Mouse (Mus musculus) kidney, embryonic 14.5 days (tissue): ENCODE data around the gene Ccdc173. TPM values are rescaled to one million over a fixed set of nuclear protein-coding genes. Genes with fewer than 3 reads are reported as not detected.
A peak's percentile ranks its signal among the peaks of the same experiment; 100 is the strongest.

ENCODE experiments used
- ATAC-seq: fragments of 200-750 bp; cut with Nextera tagmentation; 2 replicates; pipeline ENCODE4 v1.8.0; 2017; ENCODE audit warnings: moderate number of reproducible peaks, mild to moderate bottlenecking, moderate TSS enrichment, moderate library complexity; ENCODE audit not compliant: low FRiP score, low TSS enrichment
- H3K27ac ChIP-seq: fragments of 300-500 bp; sonication (generic); 2 replicates; pipeline ENCODE4 v1.5.1; 2014; ENCODE audit warnings: low read depth, mild to moderate bottlenecking, low read length, moderate library complexity, mixed read lengths
- H3K27me3 ChIP-seq: fragments of 300-500 bp; sonication (generic); 2 replicates; pipeline ENCODE4 v1.6.1; 2014; ENCODE audit warnings: mild to moderate bottlenecking, low read length; ENCODE audit not compliant: control insufficient read depth, insufficient read depth
- H3K36me3 ChIP-seq: fragments of 300-500 bp; sonication (generic); 2 replicates; pipeline ENCODE4 v1.6.1; 2014; ENCODE audit warnings: low read length, mixed read lengths; ENCODE audit not compliant: control insufficient read depth, insufficient read depth
- H3K4me1 ChIP-seq: fragments of 300-500 bp; sonication (generic); 2 replicates; pipeline ENCODE4 v1.6.1; 2014; ENCODE audit warnings: low read length, mixed read lengths; ENCODE audit not compliant: control insufficient read depth, insufficient read depth
- H3K4me2 ChIP-seq: fragments of 300-500 bp; sonication (generic); replicated peaks from 2 replicates; pipeline ENCODE4 v1.6.1; 2014; ENCODE audit warnings: low read depth, mild to moderate bottlenecking, low read length
- H3K4me3 ChIP-seq: fragments of 300-500 bp; sonication (generic); 2 replicates; pipeline ENCODE4 v1.5.1; 2014; ENCODE audit warnings: mild to moderate bottlenecking, low read length
- H3K9ac ChIP-seq: fragments of 300-500 bp; sonication (generic); 2 replicates; pipeline ENCODE4 v1.6.1; 2014; ENCODE audit warnings: low read depth, mild to moderate bottlenecking, low read length, moderate library complexity
- H3K9me3 ChIP-seq: fragments of 300-500 bp; sonication (generic); 2 replicates; pipeline ENCODE4 v1.6.1; 2016; ENCODE audit warnings: low read length; ENCODE audit not compliant: control insufficient read depth
- WGBS: fragments of 180-500 bp; shearing (Covaris S2); extraction: QIAGEN DNeasy Blood & Tissue Kit; methylation state at CpG from one replicate; pipeline ENCODE4 v1.1.7; 2014; 5-methylcytosine and 5-hydroxymethylcytosine counted together
- polyA plus RNA-seq: library from polyadenylated mRNA; unstranded; fragments of >200 nt; fragmentation: Nextera tagmentation; extraction: Ambion mirVana; gene quantifications from 2 replicates; pipeline ENCODE4 v1.2.1, GENCODE M21; 2014

Ccdc173 gene
- polyA plus RNA-seq, 1 experiment from 2014 or later: 3.0 TPM

DNA sequence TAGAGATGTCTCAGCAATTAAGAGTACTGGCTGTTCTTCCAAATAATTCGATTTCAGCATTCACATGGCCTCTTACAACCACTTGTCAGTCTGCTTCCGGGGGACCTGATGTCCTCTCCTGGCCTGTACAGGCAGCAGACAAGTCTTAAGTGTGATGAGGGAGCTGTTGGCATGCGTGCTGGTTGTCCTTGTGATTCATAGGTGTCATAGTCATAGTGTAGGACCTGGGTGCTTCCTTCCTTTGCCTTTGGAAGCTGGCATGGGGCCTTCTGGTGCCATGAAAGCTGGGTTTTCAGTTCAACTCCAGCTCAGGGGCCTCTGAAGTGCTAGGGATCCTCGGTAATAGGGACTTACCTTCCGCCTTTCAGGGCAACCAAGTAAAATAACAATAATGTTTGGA, 75.2 kb downstream of the Ccdc173 start:
- no peaks in the 10 kb centered on the region for H3K9me3 ChIP-seq
- no peak overlapping the region for H3K27ac ChIP-seq
- no peak overlapping the region for H3K9ac ChIP-seq
- no peak overlapping the region for H3K4me2 ChIP-seq
- no peaks in the 10 kb centered on the region for H3K4me1 ChIP-seq
- no peak for ATAC-seq
- no peaks in the 10 kb centered on the region for H3K27me3 ChIP-seq
- H3K4me3 ChIP-seq: no peak overlapping the region
- H3K36me3 ChIP-seq: no peaks in the 10 kb centered on the region
- WGBS: 86% methylated on average over 5 of the region's 5 CpGs

GRCm38 (mm10) chr2:69713626-69714014, 75.8 kb downstream of the Ccdc173 start:
- no peak overlapping the region for H3K27ac ChIP-seq
- H3K36me3 ChIP-seq: no peaks in the 10 kb centered on the region
- H3K4me1 ChIP-seq: no peaks in the 10 kb centered on the region
- peak overlapping the region; percentile 61 for H3K4me2 ChIP-seq
- no peak overlapping the region for H3K9ac ChIP-seq
- H3K9me3 ChIP-seq: no peaks in the 10 kb centered on the region
- H3K4me3 ChIP-seq: peak overlapping the region; percentile 89; the same call in 1 of the 2 replicates
- H3K27me3 ChIP-seq: no peaks in the 10 kb centered on the region
- 35% methylated on average over 4 of the region's 4 CpGs for WGBS
- ATAC-seq: no peak

DNA sequence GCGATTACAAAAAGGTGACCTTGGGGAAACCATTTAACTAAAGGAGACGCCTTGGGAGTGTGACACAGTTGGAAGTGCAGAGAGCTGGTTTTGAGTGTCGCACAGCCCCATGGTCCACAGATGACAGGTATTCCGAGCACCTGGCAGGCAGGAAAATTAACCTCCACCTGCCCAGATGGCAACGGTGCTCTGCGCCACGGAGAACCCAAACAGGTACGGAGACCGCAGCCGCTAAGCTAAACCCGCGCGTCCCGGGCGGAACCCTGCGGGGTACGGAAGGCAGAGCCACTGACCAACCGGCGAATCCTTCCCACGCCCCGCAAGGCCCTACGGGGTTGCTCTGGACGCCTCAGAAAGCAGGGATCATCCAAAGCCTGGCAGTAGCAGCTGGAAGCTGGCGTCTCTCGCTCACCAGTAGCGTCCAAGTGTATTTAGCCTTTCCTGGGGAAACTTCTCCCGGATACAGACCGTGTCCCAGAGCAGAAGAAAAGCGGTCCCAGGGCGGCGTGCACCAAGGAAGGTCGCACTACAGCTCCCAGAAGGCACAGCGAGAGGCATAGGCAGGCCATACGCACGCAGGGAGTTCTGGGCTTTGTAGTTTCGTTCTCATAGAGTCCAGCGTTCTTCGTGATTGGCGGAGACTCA, 76.3 kb downstream of the Ccdc173 start, which contains the start of gene Fastkd1:
TSS of gene Fastkd1 (minus strand) at position 536 of the 645 bp plus-strand sequence.
- ATAC-seq: peak; percentile 98
- WGBS: under 1% methylated on average over 39 of the region's 39 CpGs
- H3K27me3 ChIP-seq: no peaks in the 10 kb centered on the region

GRCm38 (mm10) chr2:69712171-69712570, 77.2 kb downstream of the Ccdc173 start:
- no peak for ATAC-seq
- H3K4me1 ChIP-seq: no peaks in the 10 kb centered on the region
- H3K9ac ChIP-seq: no peak overlapping the region
- no peaks in the 10 kb centered on the region for H3K9me3 ChIP-seq
- H3K4me2 ChIP-seq: no peak overlapping the region
- WGBS: 86% methylated on average over 14 of the region's 14 CpGs
- H3K4me3 ChIP-seq: no peak overlapping the region; the same call in 1 of the 2 replicates
- no peak overlapping the region for H3K27ac ChIP-seq
- H3K27me3 ChIP-seq: no peaks in the 10 kb centered on the region
- peaks cover under 1% of the 10 kb centered on the region; the same call in 1 of the 2 replicates for H3K36me3 ChIP-seq

More for the DNA sequence above, 76.3 kb downstream of the Ccdc173 start, which contains the start of gene Fastkd1:
- Histone ChIP-seq H3K27ac (peak within 1 kb of the TSS; percentile 47; the same call in 1 of the 2 replicates), H3K4me1 (no peaks in the 10 kb centered on the region), H3K36me3 (no peaks in the 10 kb centered on the region), H3K4me2 (peak within 1 kb of the TSS; percentile 61), H3K4me3 (peak within 1 kb of the TSS; percentile 89), H3K9ac (peak within 1 kb of the TSS; percentile 76), H3K9me3 (no peaks in the 10 kb centered on the region)

Other genes with a start within 250 kb of the Ccdc173 start
- gene Lrp2, start 203.5 kb downstream of the Ccdc173 start, polyA plus RNA-seq: 5.6 and 13.8 TPM in 2 replicates
- gene Bbs5, start 142.4 kb downstream of the Ccdc173 start, polyA plus RNA-seq: 19.7 and 24.1 TPM in 2 replicates
- gene Klhl41, start 119.5 kb downstream of the Ccdc173 start, polyA plus RNA-seq: 0.32 and 0.39 TPM in 2 replicates
- 10.2 and 18.4 TPM in 2 replicates for gene Fastkd1, start 76.1 kb downstream of the Ccdc173 start, polyA plus RNA-seq
- 151 and 156 TPM in 2 replicates for gene Ppig, start 67.0 kb downstream of the Ccdc173 start, polyA plus RNA-seq
- 21.7 and 25.1 TPM in 2 replicates for gene Phospho2, start within 50 bp of the Ccdc173 start, polyA plus RNA-seq
- gene Klhl23, start 32.4 kb upstream of the Ccdc173 start, polyA plus RNA-seq: 26.2 and 32.8 TPM in 2 replicates
- gene Ssb, start 72.0 kb upstream of the Ccdc173 start, polyA plus RNA-seq: 387 and 489 TPM in 2 replicates
- gene Mettl5, start 96.0 kb upstream of the Ccdc173 start, polyA plus RNA-seq: 47.8 and 50.1 TPM in 2 replicates
- gene Ubr3, start 107.7 kb upstream of the Ccdc173 start, polyA plus RNA-seq: 18.6 and 20.7 TPM in 2 replicates
- gene Myo3b, start 249.6 kb upstream of the Ccdc173 start, polyA plus RNA-seq: 0.39 and 0.77 TPM in 2 replicates